Mouse (Mus musculus) NIH3T3 (cell line): ENCODE measurements around the gene Tlx2.

Source experiments
- DNase-seq: peaks from one replicate; pipeline ENCODE4 v3.0.0-alpha.2; 2012; ENCODE audit warnings: low read depth

Tlx2 gene

DNA sequence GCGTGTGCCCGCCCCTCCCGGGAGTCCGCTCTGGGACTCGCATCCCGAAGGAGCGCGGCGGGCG is at the start of gene Tlx2:
Gene Tlx2, minus strand, starts transcription at position 47 of the 64 bp plus-strand sequence.
- DNase-seq: no peak

DNA sequence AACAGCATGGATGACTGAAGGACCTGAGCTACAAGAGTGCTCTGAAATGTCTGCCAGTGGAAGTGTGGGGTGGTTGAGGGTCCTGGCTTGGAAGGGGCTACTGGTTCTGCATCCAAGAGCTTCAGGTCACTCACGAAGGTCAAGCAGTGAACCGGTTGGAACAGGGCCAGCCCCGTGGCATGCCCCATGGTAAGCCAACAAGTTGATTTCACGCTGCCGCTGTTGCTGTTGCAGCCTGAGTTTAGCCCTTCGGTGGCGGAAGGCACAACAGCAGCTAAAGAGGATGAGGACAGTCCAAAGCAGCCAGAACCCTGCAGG is 49.6 kb upstream of the Tlx2 start:
- DNase-seq: no peak

GRCm38 (mm10) chr6:83118825-83119733 is 49.0 kb upstream of the Tlx2 start:
- DNase-seq: no peak

DNA sequence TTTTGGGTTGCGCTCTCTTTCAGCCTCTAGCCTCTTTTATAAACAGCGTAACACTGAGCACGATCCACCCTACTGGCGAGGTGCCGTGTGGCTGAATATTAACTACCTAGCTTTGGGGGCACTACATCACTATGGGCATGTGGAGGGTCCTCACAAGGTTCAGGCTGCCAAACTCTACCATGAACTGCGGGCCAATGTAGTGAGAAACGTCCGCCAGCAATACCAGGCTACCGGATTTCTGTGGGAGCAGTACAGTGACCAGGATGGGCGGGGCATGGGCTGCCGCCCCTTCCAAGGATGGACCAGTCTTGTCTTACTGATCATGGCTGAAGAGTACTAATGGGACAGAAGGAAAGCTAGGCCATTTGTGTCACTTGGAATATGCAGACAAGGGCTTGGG is 48.3 kb upstream of the Tlx2 start:
- no peak for DNase-seq

DNA sequence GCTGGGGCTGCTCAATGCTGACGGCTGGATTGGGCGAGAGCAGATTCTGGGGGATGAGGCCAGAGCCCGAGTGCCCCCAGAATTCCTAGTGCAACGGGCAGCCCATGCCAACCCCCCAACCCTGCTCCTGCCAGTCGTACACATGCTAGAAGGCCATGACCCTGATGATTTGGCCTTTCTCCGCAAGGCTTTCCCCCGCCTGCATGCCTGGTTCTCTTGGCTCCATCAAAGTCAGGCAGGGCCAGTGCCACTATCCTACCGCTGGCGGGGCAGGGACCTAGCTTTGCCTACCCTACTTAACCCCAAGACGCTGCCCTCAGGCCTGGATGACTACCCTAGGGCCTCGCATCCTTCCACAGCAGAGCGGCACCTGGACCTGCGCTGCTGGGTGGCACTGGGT is 47.5 kb upstream of the Tlx2 start:
- no peak for DNase-seq

DNA sequence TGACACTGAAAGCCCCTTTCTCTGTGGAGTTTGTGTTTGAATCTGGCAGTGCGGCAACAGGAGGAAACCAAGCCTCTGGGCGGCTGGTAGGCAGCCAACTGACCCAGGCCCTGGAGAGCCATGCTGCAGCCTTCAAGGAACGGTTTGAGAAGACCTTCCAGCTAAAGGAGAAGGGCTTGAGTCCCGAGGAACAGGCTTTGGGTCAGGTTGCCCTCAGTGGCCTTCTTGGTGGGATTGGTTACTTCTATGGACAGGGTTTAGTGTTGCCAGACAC is 47.0 kb upstream of the Tlx2 start:
- DNase-seq: no peak

GRCm38 (mm10) chr6:83116373-83117164 is 46.5 kb upstream of the Tlx2 start:
- no peak for DNase-seq

- DNase-seq: no peak
Observed at GRCm38 (mm10) chr6:83115682-83116372, 45.7 kb upstream of the Tlx2 start.

DNA sequence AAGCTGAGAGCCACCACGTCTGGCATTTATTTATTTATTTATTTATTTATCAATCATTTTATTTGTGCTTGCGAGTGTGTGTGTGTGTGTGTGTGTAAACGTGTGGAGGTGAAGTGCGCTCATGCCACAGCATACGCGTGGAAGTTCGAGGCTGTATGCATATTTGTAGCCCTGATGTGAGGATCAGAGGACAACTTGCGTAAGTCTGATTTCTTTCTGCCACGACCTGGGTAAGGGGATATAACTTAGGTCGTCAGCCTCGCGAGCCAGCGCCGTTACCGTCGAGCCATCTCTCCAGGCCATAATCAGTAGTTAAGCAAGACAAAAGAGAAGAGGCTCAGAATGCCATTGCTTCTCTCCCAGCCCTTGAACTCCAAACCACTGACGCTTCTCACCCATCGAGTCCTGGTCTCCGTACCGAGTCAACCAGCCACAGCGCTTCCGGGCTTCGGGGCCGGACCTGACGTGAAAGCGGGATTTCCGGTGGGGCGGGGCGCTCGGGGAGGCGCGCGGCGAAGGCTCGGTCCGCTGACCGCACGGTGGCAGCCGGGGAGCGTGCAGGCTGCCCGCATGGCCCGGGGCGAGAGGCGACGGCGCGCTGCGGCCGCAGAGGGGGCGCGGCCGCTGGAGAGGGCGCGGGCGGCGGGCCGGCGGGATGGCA is 45.0 kb upstream of the Tlx2 start, which contains the start of gene Mogs:
Gene Mogs, plus strand, starts transcription at position 486 of the 661 bp plus-strand sequence.
- DNase-seq: peak; percentile 97

DNA sequence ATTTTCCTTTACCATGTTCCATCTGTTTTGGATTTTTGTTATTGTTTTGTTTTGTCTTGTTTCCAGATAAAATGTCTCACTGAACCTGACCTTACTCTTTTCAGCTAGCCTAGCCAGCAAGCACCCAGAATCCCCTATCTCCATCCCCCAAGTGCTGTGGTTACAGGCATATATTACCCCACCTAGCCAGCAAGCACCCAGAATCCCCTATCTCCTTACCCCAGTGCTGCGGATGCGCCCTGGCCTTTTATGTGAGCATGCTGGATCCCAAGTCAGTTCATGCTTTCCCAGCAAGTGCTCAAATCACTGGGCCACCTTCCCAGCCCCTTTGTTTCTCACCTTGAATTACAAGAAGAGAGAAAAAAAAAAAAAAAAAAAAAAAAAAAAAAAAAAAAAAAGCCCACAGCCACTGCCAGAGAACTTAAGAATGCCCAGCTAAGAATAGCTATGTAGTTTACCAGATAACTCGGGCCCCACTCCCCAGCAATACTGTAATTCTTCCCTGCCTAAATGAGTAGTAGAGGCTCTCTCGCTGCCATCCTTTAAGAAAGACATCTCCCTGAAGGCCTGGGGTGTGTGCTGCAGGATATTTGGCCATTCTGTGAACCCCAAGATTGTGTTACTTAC is 41.5 kb upstream of the Tlx2 start:
- DNase-seq: no peak

DNA sequence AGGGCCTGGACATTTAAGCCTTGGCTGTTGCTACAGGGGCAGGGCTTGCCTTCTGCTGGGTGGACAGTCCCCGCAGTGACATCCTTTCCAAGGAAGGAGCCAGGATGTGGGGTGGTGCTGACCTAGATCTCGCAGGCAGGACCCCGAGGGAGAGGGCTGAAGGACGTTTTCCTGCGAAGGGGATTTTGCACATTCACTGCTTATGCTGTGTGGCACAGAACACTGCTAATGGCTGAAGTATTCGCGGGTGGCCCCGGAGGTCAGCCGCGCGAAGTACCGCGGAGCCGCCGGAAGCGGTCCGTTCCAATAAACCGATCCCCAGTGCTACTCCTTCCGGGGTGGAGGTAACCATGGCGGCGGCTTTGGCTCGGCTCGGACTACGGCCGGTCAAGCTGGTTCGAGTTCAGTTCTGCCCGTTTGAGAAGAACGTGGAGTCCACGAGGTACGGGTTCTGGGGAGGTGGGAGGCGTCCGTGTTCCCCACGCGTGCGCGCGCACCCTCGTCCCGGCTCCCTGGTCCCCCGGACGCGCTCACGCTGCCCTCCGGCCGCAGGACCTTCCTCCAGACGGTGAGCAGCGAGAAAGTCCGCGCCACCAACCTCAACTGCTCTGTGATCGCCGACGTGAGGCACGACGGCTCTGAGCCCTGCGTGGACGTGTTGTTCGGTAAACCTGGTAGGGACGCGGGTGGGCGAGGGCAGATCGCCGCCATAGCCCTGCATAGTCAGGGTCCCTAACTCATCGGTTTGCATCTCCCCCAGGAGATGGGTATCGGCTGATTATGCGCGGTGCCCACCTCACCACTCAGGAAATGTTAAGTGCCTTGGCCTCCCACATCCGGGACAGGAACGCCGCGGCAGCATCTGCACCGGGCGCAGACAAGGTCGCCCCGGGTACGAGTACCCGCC is 38.9 kb upstream of the Tlx2 start, which contains the start of gene Mrpl53:
Gene Mrpl53, plus strand, starts transcription at position 279 of the 907 bp plus-strand sequence.
- DNase-seq: peak; percentile 91

DNA sequence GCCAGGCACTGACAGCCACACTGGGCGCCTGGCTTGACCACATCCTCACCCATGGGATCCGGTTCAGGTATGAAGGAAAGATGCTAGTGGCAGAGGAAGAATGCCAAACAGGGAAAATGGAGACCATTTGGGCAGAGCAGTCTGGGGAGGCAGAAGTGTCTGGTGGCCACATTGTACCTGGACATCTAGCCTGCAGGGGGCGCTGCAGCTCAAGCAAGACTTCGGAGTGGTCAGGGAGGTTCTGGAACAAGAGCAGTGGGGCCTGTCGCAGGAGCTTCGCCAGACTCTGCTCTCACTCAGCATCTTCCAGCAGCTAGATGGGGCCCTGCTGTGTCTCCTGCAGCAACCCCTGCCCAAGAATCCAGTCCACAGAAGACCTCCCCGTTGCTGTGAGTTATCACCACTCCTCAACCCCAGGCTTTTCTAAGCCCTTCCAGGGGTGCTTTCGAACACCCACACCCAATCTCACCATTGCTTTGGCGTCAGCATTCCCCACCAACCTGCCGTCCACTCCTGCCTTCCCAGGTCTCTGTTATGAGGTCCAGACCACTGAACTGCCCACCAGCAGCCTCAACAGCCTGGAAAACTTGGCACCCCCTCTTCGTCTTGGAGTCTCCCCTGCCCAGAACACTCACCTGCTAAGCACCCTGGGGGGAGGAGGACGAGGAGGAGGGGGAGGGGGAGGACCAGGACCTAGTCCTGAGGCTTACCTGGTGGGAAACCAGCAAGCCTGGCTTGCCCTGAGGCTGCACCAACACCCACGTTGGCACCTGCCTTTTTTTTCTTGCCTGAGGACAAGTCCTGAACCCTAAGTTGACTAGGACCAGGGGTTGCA is 37.7 kb upstream of the Tlx2 start:
- peak; percentile 92 for DNase-seq

- DNase-seq: no peak
Observed at GRCm38 (mm10) chr6:83104158-83104557, 34.1 kb upstream of the Tlx2 start.

DNA sequence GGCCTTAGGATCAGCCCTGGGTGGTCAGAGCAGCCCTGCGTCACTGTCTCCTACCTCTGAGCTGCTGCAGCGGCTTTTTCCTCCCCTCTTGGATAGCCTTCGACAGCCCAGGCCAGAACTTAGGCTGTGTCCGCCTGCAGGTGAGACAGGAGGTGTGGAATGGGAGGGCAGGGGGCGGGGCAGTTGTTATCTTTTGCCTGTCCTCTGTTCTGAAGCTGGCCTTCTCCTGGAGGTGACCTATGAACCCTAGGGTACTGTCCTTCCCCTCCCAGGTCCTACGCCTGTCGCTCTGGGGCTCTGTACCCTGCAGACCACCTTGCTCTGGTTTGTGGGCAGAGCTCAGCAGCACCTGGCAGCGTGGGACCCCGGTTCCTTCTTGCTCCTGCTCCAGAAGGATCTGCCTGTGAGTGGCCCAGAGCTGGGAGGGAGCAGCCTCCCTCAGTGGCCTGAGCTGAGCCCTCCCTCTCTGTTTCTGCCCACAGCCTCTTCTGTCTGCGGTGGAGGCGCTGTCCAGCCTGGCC is 33.1 kb upstream of the Tlx2 start:
- DNase-seq: no peak

DNA sequence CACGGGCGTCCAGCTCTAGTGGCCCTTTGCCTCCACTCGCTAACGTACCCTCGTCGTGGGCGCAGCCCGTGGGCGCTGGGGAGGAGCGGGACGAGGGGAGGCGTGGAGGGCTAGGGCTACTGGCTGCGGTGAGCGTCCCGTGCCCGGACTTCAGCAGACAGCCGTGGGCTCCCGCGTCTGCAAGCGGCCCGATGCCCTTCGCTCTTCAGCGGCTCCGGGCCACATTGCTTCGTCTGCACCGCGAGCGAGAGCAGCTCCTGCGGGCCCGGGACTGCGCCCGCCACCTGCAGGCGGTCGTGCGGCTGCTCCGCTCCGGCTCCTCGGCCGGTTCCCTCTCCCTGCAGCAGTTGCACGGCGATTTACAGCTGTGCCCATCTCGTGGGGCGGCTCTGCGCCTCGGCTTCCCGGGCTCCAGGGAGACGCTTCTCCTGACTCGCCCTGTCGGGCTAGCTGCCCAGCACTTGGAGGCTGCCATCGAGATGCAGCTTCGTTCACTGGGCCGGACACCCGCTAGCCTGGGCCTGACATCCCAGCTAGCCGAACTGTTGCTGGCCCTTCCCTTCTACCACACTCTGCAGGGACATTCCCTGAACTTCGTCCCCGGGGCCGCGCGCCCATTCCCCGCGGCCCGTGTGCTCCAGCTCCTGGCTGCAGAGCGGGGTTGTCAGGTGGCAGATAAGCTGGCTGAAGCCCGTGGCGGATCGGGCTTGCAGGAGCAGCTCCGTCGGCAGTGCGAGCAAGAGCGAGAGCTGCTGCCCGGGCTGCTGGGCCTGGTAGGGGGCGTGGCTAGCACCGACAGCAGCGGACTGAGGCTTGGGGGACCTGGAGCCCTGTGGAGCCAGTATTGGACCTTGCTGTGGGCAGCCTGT is 31.8 kb upstream of the Tlx2 start:
- peak; percentile 83 for DNase-seq

GRCm38 (mm10) chr6:83101316-83101687 is 31.2 kb upstream of the Tlx2 start, which contains the start of the genes Ccdc142 and Gm42688:
Ccdc142 (plus strand) TSS chr6:83101601.
Gm42688 (plus strand) TSS chr6:83101617.
- DNase-seq: peak; percentile 89

- peak; percentile 78 for DNase-seq
Observed at GRCm38 (mm10) chr6:83098411-83098810, 28.3 kb upstream of the Tlx2 start.

DNA sequence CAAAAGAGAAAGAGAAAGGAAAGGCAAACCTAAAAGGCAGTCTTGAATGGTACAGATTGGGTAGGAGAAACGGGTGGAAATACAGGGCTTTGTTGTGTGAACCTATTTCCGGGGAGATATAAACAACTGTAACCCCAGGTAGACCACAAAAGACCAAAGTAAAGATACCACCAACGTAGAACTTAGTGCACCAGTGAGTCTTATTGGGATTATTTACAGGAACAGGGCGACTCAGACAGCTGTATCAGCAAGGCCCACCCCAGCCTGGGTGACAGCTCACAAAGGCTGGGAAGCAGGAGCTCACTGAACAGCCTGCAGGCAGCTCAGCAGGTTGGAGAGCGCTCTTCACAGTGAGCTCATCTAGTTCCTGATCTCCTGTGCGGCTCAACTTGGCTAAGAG is 25.9 kb upstream of the Tlx2 start:
- no peak for DNase-seq
